Mouse (Mus musculus): Measurements from ENCODE around the gene Kif2c.

- TF ChIP-seq POLR2A (IDR thresholded peaks at IDR 0.05; ENCODE audit: borderline replicate concordance, extremely low read depth, insufficient read depth, insufficient read length, poor library complexity, severe bottlenecking) (no peak), CTCF (IDR thresholded peaks at IDR 0.05; ENCODE audit: borderline replicate concordance, extremely low read depth, insufficient read depth, insufficient read length) (no peak)
Measured at GRCm38 (mm10) chr4:117220741-117221515, 38.5 kb upstream of the Kif2c start.

All from brain, embryonic 14.5 days (tissue).